ENCODE assay signal across 19 mouse cellular contexts in the genomic region with DNA sequence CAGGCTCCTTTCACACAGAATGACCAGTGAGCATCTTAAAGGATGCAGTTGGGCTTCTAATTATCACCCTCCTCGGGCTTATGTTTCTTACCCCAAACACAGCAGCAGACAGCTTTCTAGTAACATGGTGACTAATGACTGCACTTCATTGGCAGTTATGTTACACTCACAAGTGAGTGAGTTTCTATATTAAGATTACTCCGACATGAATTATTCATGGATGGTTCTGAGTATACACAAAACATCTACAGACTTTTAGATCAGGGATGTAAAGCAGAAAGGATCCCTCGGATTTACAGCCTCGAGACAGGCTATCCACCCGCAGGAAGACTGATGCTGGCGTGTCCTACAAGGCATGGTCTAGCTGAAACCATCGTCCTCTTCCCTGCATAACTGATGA.
"Had no signal": no experiment of that assay in that cellular context is flagged by ENCODE, and none has a peak within 500 bp of the region (broad histone marks: within the 10 kb centered on the region; RNA-seq: fewer than 3 reads in every experiment).

No protein-coding gene starts in this region.

- H3K9ac ChIP-seq: kidney, embryonic 15.5 days; limb, embryonic 12.5 days; limb, embryonic 15.5 days; liver, embryonic 14.5 days; liver, postnatal 0 days; lung, embryonic 14.5 days; midbrain, embryonic 13.5 days had no signal

- H3K4me3 ChIP-seq: kidney, embryonic 15.5 days; left cerebral cortex, adult 2 months; limb, embryonic 12.5 days; limb, embryonic 15.5 days; midbrain, embryonic 13.5 days had no signal

- H3K9me3 ChIP-seq: kidney, embryonic 15.5 days; limb, embryonic 12.5 days; limb, embryonic 15.5 days; midbrain, embryonic 13.5 days had no signal

- H3K4me1 ChIP-seq: kidney, embryonic 15.5 days; limb, embryonic 12.5 days; limb, embryonic 15.5 days; midbrain, embryonic 13.5 days had no signal

- H3K27ac ChIP-seq: kidney, embryonic 15.5 days; left cerebral cortex, adult 2 months; limb, embryonic 12.5 days; limb, embryonic 15.5 days; liver, embryonic 14.5 days; macrophage; midbrain, embryonic 13.5 days; stomach, postnatal 0 days had no signal

- ATAC-seq: liver, postnatal 0 days; lung, postnatal 0 days; midbrain, embryonic 13.5 days had no signal

- H3K4me2 ChIP-seq: kidney, embryonic 15.5 days; limb, embryonic 12.5 days; limb, embryonic 15.5 days; liver, embryonic 11.5 days; lung, embryonic 14.5 days; midbrain, embryonic 13.5 days had no signal

- H3K27me3 ChIP-seq: kidney, embryonic 15.5 days; limb, embryonic 12.5 days; limb, embryonic 15.5 days; midbrain, embryonic 13.5 days had no signal

- DNase-seq: kidney, postnatal 10 days; kidney, postnatal 36 days; layer of hippocampus, postnatal 36 days; liver, postnatal 0 days; lung, embryonic 14.5 days; right cerebral cortex, postnatal 4 days; thymus, adult 2 months; thymus, postnatal 14 days; thymus, postnatal 4 days had no signal
